ENCODE assay signal across 10 mouse cellular contexts in genomic region chr17:46736160-46736559, GRCm38 (mm10). TPM values are rescaled to one million over a fixed set of nuclear protein-coding genes. Genes with fewer than 3 reads are reported as not detected.
A peak's percentile ranks its signal among the peaks of the same experiment; 100 is the strongest.
DNase-seq lines count a peak whose midpoint lies in the region; TF ChIP-seq lines count a peak whose summit lies in the region.
"Had no signal": no experiment of that assay in that cellular context is flagged by ENCODE, and none has a peak within 500 bp of the region (broad histone marks: within the 10 kb centered on the region; RNA-seq: fewer than 3 reads in every experiment).

No protein-coding gene starts in this region.

- no peak for DNase-seq in gastrocnemius, adult 2 months
- no peak for DNase-seq in gastrocnemius, postnatal 4 days (ENCODE audit: low spot score in 2 of 2)
- DNase-seq in right cerebral cortex, postnatal 14 days = peak; percentile 44
- no peak for DNase-seq in right cerebral cortex, postnatal 25 days
- DNase-seq in embryo, embryonic 11 days = peak; percentile 51
- peak; percentile 47 for DNase-seq in lung, postnatal 14 days
- DNase-seq in urinary bladder, postnatal 10 days (ENCODE audit: low spot score) = no peak
- no peak for DNase-seq in gastrocnemius, adult 8-10 months (ENCODE audit: low spot score in 2 of 2)

- H3K4me3 ChIP-seq in gastrocnemius, adult 2 months = no peak overlapping the region
- H3K4me3 ChIP-seq: embryonic facial prominence, embryonic 12.5 days had no signal

- H3K27ac ChIP-seq in gastrocnemius, adult 2 months = no peak overlapping the region
- H3K27ac ChIP-seq: embryonic facial prominence, embryonic 12.5 days had no signal

- TF ChIP-seq CTCF in gastrocnemius, adult 2 months (IDR thresholded peaks at IDR 0.05) = peak; percentile 51

- intact Hi-C loops in gastrocnemius, adult 2 months (cut with DNase I) = no loop called here

RNA-seq across cellular contexts. Expression of gene Gnmt, which starts 7.2 kb away (rescaled TPM):
- total RNA-seq in gastrocnemius, adult 2 months (2021) = 1 to 10 TPM; 1.7 to 4.8 TPM
- under 1 TPM; 0.44 to 0.52 TPM for total RNA-seq in gastrocnemius, postnatal 4 days (2021)
- total RNA-seq in gastrocnemius, adult 8-10 months (2022) = 1 to 10 TPM in 2 of 4 experiments, under 1 TPM in 2; 0.65 to 5.1 (median 1.9) TPM

RNA-seq across cellular contexts. Expression of gene Cnpy3, which starts 15.9 kb away (rescaled TPM):
- total RNA-seq in gastrocnemius, adult 2 months (2021) = 1 to 10 TPM; 8.3 to 9.3 TPM
- total RNA-seq in gastrocnemius, postnatal 4 days (2021) = 10 to 100 TPM; 26.4 to 27.8 TPM
- total RNA-seq in gastrocnemius, adult 8-10 months (2022) = 1 to 10 TPM; 4.6 to 9.4 (median 6.4) TPM

RNA-seq across cellular contexts. Expression of gene Pex6, which starts 24.9 kb away (rescaled TPM):
- 10 to 100 TPM; 13.4 to 21.8 TPM for total RNA-seq in gastrocnemius, adult 2 months (2021)
- total RNA-seq in gastrocnemius, postnatal 4 days (2021) = 10 to 100 TPM; 17.6 to 19.6 TPM
- total RNA-seq in gastrocnemius, adult 8-10 months (2022) = 10 to 100 TPM; 12.9 to 18.6 (median 16.0) TPM

RNA-seq across cellular contexts. Expression of gene Ptcra, which starts 27.4 kb away (rescaled TPM):
- total RNA-seq in gastrocnemius, adult 2 months (2021) = not detected
- not detected for total RNA-seq in gastrocnemius, postnatal 4 days (2021)
- not detected for total RNA-seq in gastrocnemius, adult 8-10 months (2022)
- total RNA-seq: left cerebral cortex, postnatal 10 days had no signal

RNA-seq across cellular contexts. Expression of gene Ppp2r5d, which starts 31.2 kb away (rescaled TPM):
- 10 to 100 TPM; 30.0 to 33.1 TPM for total RNA-seq in gastrocnemius, adult 2 months (2021)
- 10 to 100 TPM; 55.4 to 58.1 TPM for total RNA-seq in gastrocnemius, postnatal 4 days (2021)
- total RNA-seq in gastrocnemius, adult 8-10 months (2022) = 10 to 100 TPM; 25.5 to 28.1 (median 26.8) TPM

Comparison
In these comparisons a context has a peak if more than half of its experiments do, and no peak if none do; other contexts are left out.
1. DNase-seq: peak in right cerebral cortex, postnatal 14 days (single experiment), embryo, embryonic 11 days (single experiment) and lung, postnatal 14 days (single experiment); none in gastrocnemius, adult 2 months (single experiment), gastrocnemius, postnatal 4 days (0 of 2), right cerebral cortex, postnatal 25 days (single experiment), urinary bladder, postnatal 10 days (single experiment) and gastrocnemius, adult 8-10 months (0 of 2).